Mouse (Mus musculus) splenic B cell, adult 2 months (primary cell): ENCODE measurements around the gene Dynll2.
"Not testable (repeated sequence)": the region's sequence is repeated elsewhere in the genome, so short reads cannot be mapped to it uniquely, and the experiment has no call there.

ENCODE experiments used
- DNase-seq: peaks from one replicate; pipeline ENCODE4 v3.0.0-alpha.2; 2011; ENCODE audit warnings: low read depth, low spot score
- H3K27me3 ChIP-seq: 2 replicates; pipeline ENCODE4 v1.6.1; 2012; ENCODE audit warnings: mild to moderate bottlenecking, low read length, moderate library complexity, mixed read lengths; ENCODE audit not compliant: control insufficient read depth, poor library complexity, insufficient read depth, severe bottlenecking
- H3K36me3 ChIP-seq: 2 replicates; pipeline ENCODE4 v1.6.1; 2012; ENCODE audit warnings: mild to moderate bottlenecking, low read length, moderate library complexity, mixed read lengths; ENCODE audit not compliant: control insufficient read depth, poor library complexity, insufficient read depth, severe bottlenecking

The Dynll2 gene

DNA sequence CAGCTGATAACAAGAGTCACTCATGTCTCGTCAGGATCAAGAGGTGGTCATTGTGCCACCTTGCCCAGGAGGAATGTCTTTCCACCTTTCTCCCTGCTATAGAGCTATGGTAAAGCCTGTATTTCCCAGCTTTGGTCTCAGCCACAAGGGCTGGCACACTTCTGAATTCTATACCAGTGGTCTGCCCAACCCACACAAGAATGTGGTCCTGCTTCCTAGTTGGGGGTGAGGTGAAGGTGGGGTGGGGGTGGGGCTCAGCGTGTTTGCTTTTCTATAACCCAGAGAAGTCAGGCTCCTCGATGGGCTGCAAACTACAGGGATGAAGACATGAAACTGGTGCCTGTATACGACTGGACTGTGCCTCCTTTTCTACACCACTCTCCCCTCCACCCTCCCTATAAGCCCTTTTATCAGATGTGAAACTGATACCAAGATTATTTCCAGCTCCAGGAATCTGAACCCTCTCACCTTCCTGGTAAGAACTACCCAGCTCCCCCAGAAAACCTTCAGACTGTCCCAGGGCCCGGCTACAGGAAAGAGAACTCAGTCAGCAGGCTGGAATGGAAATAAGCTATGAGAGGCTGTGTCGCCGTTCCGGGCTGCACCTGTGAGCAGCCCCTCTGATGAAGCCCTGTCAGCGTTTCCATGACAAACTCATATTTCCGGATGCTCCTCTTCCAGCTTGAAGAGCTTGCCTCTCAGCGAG is 24.0 kb upstream of the Dynll2 start:
- peak; percentile 16 for DNase-seq
- no peaks in the 10 kb centered on the region for H3K27me3 ChIP-seq
- no peaks in the 10 kb centered on the region for H3K36me3 ChIP-seq

DNA sequence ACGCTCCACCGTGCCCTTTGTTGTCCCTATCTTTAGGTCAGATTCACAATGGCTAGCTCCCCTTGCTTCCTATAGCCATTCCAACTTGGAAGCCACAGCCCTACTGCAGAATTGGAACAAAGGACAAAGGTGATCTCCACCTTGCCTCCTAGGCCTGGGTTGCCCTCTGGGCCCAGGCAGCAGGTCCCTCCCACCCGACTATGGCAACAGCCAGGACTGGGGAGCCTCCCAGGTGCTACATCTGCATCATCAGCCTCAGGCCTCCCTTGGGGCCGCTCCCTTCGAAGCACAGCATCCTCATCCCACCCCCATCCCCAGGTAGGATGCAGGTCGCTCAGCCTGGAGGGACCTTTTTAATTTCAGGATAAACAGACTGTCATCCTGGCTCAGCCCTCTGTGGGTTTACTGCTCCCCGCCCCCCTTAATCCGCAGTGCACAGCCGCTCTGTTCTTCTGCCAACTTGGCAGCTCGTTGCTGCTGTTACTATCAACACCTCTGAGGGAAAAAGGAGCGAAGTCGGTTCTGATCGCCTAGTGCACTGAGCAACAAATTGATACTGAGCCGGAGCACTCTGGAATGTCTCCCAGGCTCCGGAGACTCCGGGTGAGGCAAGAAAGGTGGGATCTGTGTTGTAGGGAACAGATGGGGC is 22.3 kb upstream of the Dynll2 start:
- DNase-seq, result no peak
- H3K36me3 ChIP-seq, result no peaks in the 10 kb centered on the region

DNA sequence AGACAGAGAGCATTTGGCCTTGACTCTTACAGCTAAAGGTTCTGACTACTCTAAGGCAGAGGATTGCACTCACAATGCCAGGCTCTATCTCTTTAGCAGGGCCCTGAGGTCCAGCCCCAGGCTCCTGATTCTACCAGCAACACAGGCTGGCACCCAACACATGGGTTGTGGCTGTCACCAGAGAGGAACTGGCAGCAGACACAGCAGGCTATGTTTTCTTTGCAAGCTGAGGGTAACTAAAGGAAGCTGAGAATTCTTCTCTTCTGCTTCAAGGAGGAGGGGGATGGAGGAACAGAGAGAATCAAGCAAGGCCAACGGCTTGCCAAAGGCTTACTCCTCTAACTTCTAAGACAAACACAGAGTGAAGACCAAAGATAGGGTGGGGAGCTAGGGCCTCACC is 21.3 kb upstream of the Dynll2 start:
- no peaks in the 10 kb centered on the region for H3K27me3 ChIP-seq
- no peaks in the 10 kb centered on the region for H3K36me3 ChIP-seq
- DNase-seq, result no peak

More for the DNA sequence above, 22.3 kb upstream of the Dynll2 start:
- H3K27me3 ChIP-seq, result no peaks in the 10 kb centered on the region

DNA sequence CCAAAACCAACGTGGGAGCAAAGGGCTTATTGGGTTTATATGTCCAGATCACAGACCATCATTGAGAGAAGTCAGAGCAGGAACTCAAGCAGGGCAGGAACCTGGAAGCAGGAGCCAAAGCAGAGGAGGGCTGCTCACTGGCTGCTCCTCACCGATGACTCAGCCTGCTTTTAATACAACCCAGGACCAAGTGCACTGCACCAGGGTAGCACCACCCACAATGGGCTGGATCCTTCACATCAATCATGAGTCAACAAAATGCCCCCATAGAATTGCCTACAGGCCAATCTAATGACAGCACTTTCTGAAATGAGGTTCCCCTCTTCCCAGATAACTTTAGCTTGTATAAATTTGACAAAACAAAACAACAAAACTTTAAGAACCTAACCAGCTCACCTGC is 16.8 kb upstream of the Dynll2 start:
- no peak for DNase-seq
- no peaks in the 10 kb centered on the region for H3K36me3 ChIP-seq
- H3K27me3 ChIP-seq, result no peaks in the 10 kb centered on the region

DNA sequence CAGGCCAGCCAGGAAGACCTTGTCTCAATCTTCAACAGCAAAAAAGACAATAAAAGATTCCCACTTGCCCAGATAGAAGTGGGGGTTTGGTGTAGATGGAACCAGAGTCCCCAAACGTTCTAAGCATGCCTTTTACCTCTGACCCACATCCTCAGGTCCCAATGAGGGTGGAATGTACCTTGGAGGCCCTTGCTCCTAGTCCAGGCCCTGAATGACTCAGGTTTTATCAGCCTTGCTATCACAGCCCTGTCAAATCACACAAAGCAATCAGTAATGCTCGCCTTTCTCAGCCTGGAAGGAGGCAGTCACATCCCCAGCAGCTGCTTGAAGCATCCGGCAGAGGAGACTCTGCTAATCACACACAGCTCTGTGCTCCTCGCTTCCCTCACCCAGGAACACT is 15.4 kb upstream of the Dynll2 start:
- no peaks in the 10 kb centered on the region for H3K27me3 ChIP-seq
- H3K36me3 ChIP-seq, result no peaks in the 10 kb centered on the region
- DNase-seq, result no peak

DNA sequence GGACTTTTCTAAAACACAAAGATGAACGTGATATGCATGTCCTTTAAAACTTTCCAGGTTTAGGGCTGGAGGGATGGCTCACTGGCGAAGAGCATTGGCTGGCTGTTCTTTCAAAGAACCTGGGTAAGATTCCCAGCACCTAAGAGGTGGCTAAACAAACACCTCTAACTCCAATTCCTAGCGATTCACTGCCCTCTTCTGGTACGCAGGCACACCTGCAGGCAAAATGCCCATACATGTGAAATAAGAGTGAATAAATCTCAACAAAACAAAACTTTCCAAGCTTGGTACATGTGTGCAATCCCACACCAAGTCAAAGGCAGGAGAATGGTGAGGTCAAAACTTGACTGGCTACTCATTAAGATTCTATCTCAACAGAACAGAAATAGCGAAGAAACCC is 12.4 kb upstream of the Dynll2 start:
- Histone ChIP-seq H3K36me3 (no peaks in the 10 kb centered on the region), H3K27me3 (no peaks in the 10 kb centered on the region)
- DNase-seq, result no peak

DNA sequence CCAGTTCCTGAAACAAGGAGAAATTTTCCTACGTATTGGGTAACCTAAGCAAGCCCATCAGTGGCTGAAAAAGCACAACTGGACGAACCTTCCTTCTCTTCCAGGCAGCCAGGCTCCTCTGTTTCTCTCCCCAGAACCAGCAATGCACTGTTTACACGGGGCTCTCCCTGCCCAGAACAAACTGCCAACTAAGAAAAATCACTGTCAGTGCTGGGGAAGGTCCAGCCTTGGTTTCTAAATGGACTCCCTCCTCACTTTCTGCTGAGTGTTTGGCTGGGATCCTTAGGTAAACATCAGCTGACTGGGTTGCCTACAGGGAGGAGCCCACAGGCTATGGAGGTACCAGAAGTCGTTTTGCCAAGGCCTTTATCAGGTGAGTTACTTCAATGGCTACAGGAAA is 4.5 kb upstream of the Dynll2 start:
- Histone ChIP-seq H3K36me3 (no peaks in the 10 kb centered on the region), H3K27me3 (no peaks in the 10 kb centered on the region)
- DNase-seq, result no peak

DNA sequence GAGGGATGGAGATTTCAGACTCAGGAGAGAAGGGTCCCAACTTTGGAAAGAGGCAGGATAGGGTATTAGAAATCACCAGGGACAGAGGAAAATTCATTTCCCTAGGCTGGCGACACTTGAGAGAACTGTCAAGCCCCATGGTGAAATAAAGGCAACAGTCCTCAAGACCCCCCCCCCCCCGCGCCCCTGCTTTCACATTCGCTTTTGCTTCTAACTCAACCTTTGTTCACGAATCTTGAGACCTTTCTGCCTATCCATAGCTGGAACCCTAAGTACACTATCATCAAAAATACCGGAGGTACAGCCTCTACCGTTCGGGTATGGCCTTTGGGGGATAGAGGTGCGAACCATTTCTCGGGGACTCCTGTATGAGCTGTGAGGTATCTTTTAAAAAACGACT is 528 bp upstream of the Dynll2 start:
- peak; percentile 20 for DNase-seq
- no peaks in the 10 kb centered on the region for H3K36me3 ChIP-seq
- H3K27me3 ChIP-seq, result no peaks in the 10 kb centered on the region

DNA sequence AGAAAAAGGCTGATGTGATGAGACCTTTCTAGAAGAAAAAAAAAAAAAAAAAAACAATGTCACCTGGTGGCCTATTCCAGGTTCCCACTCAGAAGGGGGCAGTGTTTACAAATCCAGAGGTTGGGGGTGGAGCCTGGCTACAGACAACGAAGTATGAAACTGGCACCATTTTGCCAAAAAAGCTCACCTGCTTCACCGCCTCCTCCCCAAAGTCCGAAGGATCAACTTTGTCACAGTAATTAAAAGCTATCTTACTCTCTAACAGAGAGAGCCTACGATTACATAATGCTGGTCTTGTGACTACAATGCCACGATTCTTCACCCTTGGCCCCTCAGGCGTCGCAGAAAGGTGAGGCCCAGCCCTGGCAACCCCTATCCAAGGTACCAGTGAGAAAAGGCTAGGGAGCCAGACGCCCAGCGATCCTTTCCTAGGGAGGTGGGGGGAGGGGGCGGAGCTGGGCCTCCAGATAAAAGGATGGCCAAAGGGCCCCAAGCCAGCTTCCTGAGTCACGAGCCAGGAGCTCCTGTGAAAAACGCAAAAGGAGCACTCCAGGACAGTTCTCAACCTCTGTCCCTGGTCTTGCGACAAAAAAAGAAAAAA is 1.1 kb downstream of the Dynll2 start:
- H3K27me3 ChIP-seq, result no peaks in the 10 kb centered on the region
- H3K36me3 ChIP-seq, result no peaks in the 10 kb centered on the region; the same call in 1 of the 2 replicates
- peak; percentile 64 for DNase-seq

DNA sequence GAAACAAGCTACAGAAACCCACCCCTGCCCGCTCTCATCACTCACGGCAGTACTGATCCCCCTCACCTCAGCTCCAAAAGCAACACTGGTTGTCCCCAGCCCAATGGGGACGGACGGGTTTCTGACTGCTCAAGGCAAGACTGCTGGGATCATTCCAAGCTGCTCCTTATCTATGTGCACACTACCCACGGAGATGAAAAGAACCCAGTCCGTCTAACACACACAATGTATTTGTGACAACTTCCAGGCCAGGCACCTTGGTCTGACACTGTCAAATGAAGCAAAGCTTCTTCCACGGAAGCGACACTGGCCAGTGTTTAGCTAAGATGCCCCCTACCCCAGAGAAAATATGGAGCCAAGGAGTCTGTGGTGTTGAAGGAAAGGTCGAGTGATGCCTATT is 1.7 kb downstream of the Dynll2 start:
- Histone ChIP-seq H3K36me3 (no peaks in the 10 kb centered on the region; the same call in 1 of the 2 replicates), H3K27me3 (no peaks in the 10 kb centered on the region)
- no peak for DNase-seq

DNA sequence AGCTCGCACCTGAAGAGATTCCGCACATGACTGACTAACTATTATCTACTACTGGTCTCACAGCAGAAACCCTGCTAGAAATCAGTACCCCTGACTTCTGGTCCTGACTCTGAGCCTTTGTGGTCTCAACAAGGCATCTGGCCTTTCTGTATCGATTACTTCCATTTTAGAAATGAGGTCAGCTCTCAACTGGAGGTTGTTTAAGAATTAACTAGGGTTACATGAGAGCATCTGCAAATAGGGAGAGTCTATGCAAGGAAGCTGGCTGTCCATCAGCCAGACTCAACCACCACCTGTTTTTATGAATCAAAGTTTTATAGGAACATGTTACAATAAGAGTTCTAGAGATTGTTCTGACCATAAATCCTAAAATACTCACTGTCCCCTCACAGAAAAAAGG is 2.8 kb downstream of the Dynll2 start:
- Histone ChIP-seq H3K27me3 (no peaks in the 10 kb centered on the region), H3K36me3 (no peaks in the 10 kb centered on the region; the same call in 1 of the 2 replicates)
- no peak for DNase-seq

DNA sequence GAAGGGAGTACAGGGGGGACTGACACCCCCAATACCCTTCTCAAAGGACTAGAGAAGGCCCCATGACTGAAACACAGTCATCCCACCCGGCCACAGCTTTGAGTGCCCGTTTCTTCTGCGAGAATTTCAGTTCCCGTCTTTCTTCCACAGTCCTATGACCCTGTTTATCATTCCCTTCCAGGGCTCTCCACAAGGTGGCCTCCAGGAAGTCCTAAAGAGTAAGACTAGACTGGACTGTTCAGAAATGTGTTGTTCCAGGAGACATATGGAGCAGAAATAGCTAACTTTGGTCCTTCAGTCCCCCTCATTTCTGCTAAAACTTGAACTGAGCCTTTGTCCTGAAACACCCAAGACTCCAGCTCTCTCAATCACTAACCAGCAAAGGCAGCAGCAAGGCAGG is 8.4 kb downstream of the Dynll2 start:
- H3K27me3 ChIP-seq, result no peaks in the 10 kb centered on the region
- no peak for DNase-seq
- H3K36me3 ChIP-seq, result no peaks in the 10 kb centered on the region; the same call in 1 of the 2 replicates

DNA sequence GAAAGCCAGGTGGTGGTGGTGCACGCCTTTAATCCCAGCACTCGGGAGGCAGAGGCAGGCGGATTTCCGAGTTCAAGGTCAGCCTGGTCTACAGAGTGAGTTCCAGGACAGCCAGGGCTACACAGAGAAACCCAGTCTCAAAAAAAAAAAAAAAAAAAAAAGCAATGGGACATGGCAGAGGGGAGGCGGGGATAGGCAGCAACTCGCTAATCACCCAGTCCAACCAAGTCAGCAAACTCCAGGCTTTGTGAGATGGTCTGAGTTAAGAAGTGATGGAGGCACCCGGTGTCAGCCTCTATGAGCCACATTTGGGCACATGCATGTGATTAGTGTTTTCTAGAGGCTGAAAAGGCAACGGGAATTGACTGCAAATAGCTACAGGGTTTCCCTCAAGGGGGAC is 10.3 kb downstream of the Dynll2 start:
- DNase-seq, H3K27me3 ChIP-seq, H3K36me3 ChIP-seq: not testable (repeated sequence)

DNA sequence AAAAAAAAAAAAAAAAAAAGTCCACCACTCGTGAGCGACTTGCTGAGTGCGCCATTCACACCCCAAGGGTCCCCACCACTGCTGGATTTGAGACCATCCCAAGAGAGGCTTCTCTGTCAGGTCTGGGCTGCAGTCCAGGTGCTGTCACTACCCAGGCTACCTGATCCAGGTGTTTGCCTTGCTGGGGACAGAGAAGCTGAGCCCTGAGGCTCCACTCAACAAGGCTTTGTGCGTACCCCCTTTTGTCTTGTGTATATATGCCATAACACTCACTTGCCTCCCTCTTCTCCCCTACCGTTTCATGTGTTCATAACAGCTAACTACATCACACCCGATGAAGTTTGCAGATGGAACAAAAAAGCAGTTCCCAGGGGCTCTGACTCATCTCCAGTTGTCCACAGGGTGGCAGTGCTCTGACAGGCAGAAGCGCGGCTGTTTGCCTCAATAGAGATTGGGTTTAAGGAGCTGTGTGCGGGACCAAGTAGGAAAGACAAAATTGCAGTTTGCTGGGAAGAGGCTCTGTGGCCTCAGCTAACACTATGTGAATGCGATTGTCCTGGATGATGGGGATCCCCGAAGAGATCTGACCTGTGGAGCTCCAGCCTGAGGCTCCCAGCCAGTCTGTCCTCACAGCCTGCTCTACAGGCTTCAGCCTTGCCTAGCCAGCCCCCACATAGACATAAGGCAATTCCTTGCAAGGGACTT is 12.7 kb downstream of the Dynll2 start:
- peak; percentile 76 for DNase-seq
- no peaks in the 10 kb centered on the region for H3K27me3 ChIP-seq
- no peaks in the 10 kb centered on the region for H3K36me3 ChIP-seq
